Comparison of ENCODE assay signal across 7 mouse cellular contexts in the genomic region with DNA sequence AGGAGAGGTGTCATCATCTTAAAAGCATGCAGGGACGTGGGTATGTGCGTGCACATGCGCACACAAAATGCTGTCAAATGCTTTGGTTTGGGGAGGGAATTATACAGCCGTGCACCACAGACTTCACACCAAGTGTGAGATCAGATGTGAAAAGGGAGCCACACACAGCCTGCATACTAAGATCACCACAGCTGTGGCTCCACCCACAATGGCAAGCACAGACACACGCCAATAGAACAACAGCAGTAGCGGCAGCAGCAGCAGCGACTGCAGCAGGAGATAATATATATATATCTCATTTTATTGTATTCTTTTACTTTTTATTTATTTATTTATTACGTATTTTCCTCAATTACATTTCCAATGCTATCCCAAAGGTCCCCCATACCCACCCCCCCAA.
"Had no signal": no experiment of that assay in that cellular context is flagged by ENCODE, and none has a peak within 500 bp of the region (broad histone marks: within the 10 kb centered on the region; RNA-seq: fewer than 3 reads in every experiment).

No protein-coding gene starts in this region.

- H3K4me3 ChIP-seq: midbrain, embryonic 13.5 days; midbrain, embryonic 15.5 days; neural tube, embryonic 12.5 days; stomach, embryonic 15.5 days had no signal

- H3K36me3 ChIP-seq: midbrain, embryonic 13.5 days; midbrain, embryonic 15.5 days; neural tube, embryonic 12.5 days; stomach, embryonic 15.5 days had no signal

- H3K9me3 ChIP-seq: midbrain, embryonic 13.5 days; midbrain, embryonic 15.5 days; neural tube, embryonic 12.5 days; stomach, embryonic 15.5 days had no signal

- H3K4me2 ChIP-seq: lung, embryonic 14.5 days; midbrain, embryonic 11.5 days; midbrain, embryonic 13.5 days; midbrain, embryonic 15.5 days; neural tube, embryonic 12.5 days; stomach, embryonic 15.5 days had no signal

- H3K4me1 ChIP-seq: midbrain, embryonic 13.5 days; midbrain, embryonic 15.5 days; neural tube, embryonic 12.5 days; stomach, embryonic 15.5 days had no signal

- H3K27ac ChIP-seq: midbrain, embryonic 13.5 days; midbrain, embryonic 15.5 days; neural tube, embryonic 12.5 days; stomach, embryonic 15.5 days; stomach, postnatal 0 days had no signal

- H3K27me3 ChIP-seq: midbrain, embryonic 13.5 days; midbrain, embryonic 15.5 days; stomach, embryonic 15.5 days had no signal

- ATAC-seq: midbrain, embryonic 13.5 days; midbrain, embryonic 15.5 days had no signal

- H3K9ac ChIP-seq: lung, embryonic 14.5 days; midbrain, embryonic 13.5 days; midbrain, embryonic 15.5 days; neural tube, embryonic 12.5 days; stomach, embryonic 15.5 days had no signal
